Mouse (Mus musculus) adrenal gland, adult 18-20 months (tissue): ENCODE results near the gene Ahcy. TPM values are rescaled to one million over a fixed set of nuclear protein-coding genes. Genes with fewer than 3 reads are reported as not detected.
A peak's percentile ranks its signal among the peaks of the same experiment; 100 is the strongest.
"Not testable (repeated sequence)": the region's sequence is repeated elsewhere in the genome, so short reads cannot be mapped to it uniquely, and the experiment has no call there.

Source experiments
- DNase-seq, 2 experiments: peaks; one replicate each; pipeline ENCODE4 v3.0.0; 2021 to 2022; ENCODE audit warnings: low spot score in 2 of 2
- total RNA-seq, 2 experiments: library from RNA; stranded (reverse); gene quantifications; 1 replicate in 1 of 2; 2 replicates in 1 of 2; pipeline ENCODE4 v1.2.3; 2021

The Ahcy gene
- total RNA-seq, 2 experiments from 2014 or later, result 30.9 to 36.0 TPM

- DNase-seq, result no peak
Observed at GRCm38 (mm10) chr2:155075649-155076048, 1.4 kb upstream of the Ahcy start.

GRCm38 (mm10) chr2:155074766-155075330 lies 551 bp upstream of the Ahcy start:
- no peak for DNase-seq

DNA sequence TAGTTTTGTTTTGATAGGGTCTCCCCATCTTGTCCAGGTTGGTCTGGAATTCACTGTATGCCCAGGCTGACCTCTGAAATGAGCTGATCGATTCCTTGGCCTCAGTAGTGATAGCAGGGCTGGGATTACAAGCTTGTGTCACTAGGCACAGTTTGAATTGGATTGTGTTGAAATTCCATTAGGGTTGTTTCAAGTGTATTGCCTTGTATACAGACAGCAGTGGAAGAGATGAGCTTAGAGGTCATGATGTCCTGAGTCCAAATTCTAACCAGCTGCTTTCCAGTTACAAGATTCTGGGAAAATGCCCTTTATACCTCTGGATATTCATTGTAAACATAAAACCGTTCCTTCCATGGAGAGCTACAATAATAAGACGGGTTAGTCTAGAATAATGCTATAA lies 950 bp downstream of the Ahcy start:
- DNase-seq, result no peak

DNA sequence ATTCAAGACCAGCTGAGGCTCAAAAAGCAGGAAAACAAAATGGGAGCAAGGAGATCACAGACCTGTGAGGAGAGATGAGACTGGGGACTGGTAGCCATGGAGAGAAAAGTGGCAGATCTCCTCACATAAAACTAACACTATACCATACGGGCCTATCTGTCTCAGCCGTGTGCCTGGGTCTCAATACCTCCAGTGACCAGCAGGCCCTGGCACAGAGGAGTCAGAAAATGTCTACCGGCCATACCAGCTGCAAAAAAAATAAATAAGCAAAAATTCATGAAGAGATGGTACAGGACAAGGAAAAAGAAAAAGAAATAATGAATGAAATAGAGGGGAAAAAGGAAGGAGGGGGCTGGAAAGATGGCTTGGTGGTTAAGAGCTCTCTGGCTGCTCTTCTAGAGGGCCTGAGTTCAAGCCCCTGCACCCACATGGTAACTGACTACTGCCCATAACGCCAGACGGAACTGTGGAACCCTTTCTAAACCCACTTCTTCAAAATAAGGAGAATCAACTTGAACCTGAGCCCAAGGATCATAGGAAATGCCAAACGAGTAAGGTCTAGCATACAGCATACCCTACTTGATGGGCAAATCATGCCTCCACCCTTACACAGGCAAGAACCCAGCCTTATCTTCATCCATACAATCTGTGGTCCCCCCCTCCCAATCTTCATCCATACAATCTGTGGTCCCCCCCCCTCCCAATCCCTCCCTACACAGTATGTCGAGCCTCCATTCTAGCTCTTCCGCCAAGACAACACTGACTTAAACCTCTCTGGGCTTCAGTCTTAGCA lies 1.7 kb downstream of the Ahcy start:
- no peak for DNase-seq

GRCm38 (mm10) chr2:155071027-155071426 lies 3.3 kb downstream of the Ahcy start:
- no peak for DNase-seq

DNA sequence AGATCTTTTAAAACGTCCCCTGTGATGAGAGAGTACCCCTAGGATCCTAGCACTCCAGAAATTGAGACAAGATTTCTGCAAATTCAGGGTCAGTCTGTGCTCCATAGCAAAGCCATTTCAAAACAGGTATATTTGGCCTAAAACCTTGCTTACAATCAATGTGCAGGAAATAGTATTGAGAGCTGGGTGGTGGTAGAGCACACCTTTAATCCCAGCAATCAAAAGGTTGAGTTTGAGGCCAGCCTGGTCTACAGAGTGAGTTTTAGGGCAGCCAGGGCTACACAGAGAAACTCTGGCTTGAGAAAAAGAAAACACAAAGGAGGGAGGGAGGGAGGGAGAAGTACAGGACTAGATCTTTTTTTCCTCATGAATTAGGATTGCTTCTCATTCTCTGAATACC lies 16.9 kb downstream of the Ahcy start:
- DNase-seq, result no peak

GRCm38 (mm10) chr2:155056076-155056578 lies 18.2 kb downstream of the Ahcy start:
- DNase-seq, result no peak

DNA sequence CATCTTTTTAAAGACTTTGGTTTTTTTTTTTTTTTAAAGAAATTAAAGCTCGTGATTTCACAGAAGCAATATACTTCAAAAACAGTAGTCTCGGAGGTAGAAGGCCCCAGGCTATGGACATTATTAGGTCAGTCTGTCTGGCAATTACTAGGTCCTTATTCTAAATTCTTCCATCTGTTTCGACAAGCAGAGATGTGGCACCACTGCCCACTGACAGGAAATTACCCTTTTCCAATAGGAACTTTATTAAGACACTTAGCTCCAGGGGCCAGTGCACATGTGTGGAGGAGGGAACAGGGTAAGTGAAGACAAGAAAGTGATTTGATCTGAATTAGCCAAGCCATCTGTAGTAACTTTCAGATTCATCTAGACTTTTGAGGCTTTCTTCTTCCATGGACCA lies 19.6 kb downstream of the Ahcy start:
- no peak for DNase-seq

GRCm38 (mm10) chr2:155053512-155053911 lies 20.8 kb downstream of the Ahcy start:
- not testable (repeated sequence) for DNase-seq

- DNase-seq, result no peak
Observed at GRCm38 (mm10) chr2:155052681-155053080, 21.6 kb downstream of the Ahcy start.

DNA sequence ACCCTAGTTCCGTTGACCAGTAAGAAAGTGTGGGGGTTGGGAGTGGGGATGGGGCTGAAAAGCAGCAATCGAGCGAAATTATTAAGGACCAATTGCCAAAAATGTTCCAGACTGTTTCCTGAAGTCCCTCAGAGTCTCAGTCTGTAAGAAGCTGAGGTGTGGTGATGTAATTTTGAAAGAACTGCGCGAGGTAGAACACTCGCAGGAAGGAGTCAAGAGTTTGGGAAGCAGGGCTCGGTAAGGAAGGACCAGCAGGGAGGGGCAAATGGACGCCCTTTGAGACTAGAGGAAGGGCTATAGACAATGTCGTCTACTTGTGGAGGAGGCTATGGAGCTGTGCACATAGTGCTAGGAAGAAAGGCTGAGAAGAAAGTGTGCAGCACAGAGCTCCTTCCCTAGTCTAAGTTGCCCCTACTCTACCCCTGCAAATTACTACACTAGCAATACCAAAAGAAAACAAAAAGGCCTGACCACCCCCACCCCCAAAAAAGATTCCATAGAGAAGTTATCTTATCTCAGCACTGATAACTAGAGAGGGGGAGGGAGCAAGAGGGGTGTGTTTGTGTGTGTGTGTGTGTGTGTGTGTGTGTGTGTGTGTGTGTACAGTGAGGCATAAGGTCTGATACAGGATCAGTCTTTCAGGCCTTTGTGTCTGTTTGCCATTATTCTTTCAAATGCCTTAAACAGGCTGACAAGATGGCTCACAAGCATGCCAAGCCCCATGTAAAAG lies 22.5 kb downstream of the Ahcy start:
- no peak for DNase-seq

DNA sequence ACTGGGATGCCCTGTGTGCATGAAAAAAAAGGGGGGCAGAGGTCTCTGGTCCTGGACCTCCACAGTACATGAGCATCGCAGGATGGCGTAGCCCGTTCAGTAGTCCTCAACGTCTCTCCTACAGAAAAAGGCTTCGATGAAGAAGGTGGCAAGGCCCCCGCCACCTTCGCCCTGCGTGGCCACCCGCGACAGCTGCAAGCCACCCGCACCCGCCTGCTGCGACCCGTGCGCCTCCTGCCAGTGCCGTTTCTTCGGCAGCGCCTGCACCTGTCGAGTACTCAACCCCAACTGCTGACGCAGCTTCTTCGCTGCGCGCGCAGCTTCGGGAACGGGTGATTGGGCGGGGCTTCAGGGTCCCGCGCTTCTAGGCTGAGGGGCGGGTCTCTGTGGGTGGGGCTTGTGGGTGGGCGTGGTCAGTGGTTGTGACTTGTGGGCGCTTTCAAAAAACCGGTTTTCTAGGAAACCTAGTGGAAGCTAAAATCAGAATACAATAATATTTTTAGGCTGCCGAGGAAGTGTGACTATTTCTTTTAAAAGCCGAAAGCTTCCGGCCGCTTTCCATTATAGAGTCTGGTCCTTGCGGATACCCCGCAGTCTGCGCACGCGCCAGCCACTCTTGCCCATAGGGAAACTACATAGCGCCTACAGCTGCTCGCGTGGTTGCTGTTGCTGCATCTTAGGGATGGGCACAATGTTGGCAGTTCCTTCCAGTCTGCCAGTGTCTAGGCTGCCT lies 23.6 kb downstream of the Ahcy start:
- peak; percentile 94 for DNase-seq

DNA sequence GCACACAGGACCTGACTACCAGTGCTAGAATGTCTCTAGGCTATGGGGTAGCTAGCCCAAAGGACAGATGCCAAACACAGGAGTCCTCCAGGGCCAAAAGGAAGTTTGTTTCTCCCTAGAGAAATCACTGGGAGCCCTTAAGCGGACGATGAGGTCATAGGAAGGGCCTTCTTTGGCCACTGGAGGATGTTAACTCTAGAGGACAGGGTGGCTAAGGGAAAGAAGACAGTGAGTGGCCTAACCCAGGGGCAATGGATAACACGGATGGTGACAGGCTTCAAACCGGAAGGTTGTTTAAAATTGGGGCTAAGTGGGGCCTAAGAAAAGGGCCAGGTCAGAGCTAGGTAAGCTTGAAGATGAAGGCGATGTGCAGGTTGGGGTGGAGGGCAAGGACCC lies 24.2 kb downstream of the Ahcy start:
- no peak for DNase-seq

DNA sequence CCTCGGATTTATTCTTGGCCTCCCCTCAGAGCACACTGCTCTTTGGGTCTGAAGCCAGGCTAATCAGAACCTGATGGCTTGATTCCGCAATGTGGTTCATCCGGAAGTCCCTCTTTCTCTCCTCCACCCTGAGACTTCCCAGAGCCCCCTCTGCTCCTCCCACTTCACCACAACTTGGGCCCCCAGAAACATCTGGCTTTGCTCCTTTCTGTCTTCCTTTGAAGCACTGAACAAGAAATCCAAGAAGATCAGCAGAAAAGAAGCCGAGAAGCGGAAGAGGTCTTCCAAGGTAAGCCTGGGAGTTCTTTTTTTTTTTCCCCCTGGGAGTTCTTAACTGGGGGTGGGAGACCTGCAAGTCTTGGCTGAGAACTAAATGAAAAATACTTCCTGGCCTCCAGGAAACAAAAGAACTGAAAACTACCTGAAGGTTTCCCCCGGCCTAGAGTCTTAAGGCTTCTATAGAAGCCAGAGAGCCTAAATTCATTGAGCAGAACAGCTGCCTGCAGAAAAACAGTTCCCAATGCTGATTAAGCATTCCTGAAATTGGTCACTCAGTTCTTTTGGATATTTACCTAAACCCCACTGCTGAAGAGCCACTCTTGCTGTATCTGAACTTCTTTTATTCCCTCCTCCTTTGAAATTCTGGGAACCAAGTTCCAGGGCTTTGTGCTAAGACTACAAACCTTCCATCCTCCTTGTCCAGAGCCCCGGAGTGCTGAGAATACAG lies 26.7 kb downstream of the Ahcy start:
- DNase-seq, result no peak

DNA sequence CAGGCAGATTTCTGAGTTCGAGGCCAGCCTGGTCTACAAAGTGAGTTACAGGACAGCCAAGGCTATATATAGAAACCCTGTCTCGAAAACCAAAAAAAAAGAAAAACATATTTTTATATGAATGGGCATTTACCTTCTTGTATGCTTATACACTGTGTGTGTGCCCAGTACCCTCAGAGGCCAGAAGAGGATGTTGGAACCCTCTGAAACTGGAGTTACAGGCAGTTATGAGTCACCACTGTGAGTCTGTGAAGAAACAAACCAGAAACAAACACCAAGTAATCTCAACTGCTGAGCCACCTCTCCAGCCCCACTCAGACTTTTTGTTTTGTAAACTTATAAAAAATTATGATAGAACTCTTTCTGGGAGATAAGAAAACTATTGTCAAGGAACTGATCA lies 27.5 kb downstream of the Ahcy start:
- no peak for DNase-seq

DNA sequence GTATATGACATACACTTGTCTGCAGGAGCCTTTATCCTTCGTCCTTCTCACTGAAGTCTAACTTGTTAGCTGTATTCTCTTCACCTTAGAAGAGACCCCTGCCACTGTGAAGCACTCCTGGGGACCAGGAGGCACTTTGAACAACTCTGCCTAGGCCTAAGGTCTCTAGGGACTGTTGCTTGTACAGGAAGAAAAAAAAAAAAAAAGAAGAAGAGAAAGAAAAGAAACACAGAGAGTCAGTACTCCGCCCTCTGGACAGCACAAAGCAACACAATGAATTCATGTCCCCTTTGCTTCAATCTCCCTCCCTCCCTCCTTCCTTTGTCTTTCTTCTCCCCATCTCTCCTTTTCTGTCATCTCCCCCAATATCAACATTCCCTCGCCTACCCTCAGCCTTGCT lies 29.2 kb downstream of the Ahcy start:
- DNase-seq, result no peak

GRCm38 (mm10) chr2:155044542-155044941 lies 29.8 kb downstream of the Ahcy start:
- no peak for DNase-seq

DNA sequence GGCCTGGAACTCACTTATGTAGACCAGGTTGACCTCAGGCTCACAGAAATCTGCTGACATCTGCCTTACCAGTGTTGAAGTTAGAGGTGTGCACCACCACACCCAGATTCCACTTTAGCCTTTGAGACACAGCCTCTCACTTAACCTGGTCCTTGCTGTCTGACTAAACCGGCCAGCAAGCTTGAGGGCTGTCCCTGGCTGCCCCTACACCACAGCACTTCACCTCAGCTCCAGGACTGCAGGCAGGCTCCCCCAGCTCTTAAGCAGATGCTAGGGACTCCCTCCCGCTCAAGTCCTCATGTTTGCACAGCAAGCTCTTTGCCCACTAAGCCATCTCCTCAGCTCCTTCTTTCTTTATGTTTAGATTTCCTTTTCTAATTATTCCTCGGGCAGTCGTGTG lies 34.3 kb downstream of the Ahcy start:
- no peak for DNase-seq

- DNase-seq, result no peak
Observed at GRCm38 (mm10) chr2:155032938-155033710, 41.2 kb downstream of the Ahcy start.

DNA sequence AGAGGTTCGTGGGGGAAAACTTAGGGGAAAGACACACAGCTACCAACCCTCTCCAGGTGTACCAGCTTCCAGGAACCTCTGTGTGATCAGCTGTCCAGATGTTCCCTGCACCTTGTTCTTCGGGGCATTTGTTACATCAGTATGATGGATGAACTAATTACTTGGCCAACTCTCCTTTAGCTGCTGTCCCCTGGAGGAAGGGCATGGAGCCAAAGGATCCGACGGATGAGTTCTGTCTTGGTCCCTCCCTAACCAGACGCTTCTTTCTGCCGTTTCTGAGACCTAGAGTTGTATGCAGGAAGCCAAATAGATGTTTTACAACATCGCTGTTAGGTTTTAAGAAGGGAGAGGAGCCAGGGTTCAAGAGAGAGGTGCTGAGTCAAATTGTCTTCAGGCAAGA lies 43.5 kb downstream of the Ahcy start:
- no peak for DNase-seq
